Mouse (Mus musculus) kidney, postnatal 4 days (tissue): Measurements from ENCODE around the gene Ush1g.
A peak's percentile ranks its signal among the peaks of the same experiment; 100 is the strongest.

Experiments used
- DNase-seq, 2 experiments: peaks; one replicate each; pipeline ENCODE4 v3.0.0; 2021; ENCODE audit warnings: mixed read lengths in 2 of 2

Ush1g gene

GRCm38 (mm10) chr11:115267958-115268357, 53.9 kb downstream of the Ush1g start:
- no peak for DNase-seq

GRCm38 (mm10) chr11:115267061-115267883, 54.6 kb downstream of the Ush1g start, which contains the start of gene Grin2c:
Gene Grin2c, minus strand, starts transcription at chr11:115267243.
- DNase-seq: peak in 1 of 2 experiments; percentile 20

- DNase-seq: peak in 1 of 2 experiments; percentile 27
Measured at GRCm38 (mm10) chr11:115266400-115266778, 55.5 kb downstream of the Ush1g start.

- DNase-seq: no peak
Measured at GRCm38 (mm10) chr11:115265771-115266399, 56.0 kb downstream of the Ush1g start.
